13 mouse cellular contexts compared by ENCODE assay signal in genomic region chr1:171681531-171682299, GRCm38 (mm10). TPM values are rescaled to one million over a fixed set of nuclear protein-coding genes. Genes with fewer than 3 reads are reported as not detected.
DNase-seq lines count a peak whose midpoint lies in the region; ATAC-seq and TF ChIP-seq lines count a peak whose summit lies in the region.
"Had no signal": no experiment of that assay in that cellular context is flagged by ENCODE, and none has a peak within 500 bp of the region (broad histone marks: within the 10 kb centered on the region; RNA-seq: fewer than 3 reads in every experiment).

Cd48 (plus strand) TSS chr1:171682009.

- no peaks in the 10 kb centered on the region for H3K36me3 ChIP-seq in liver, embryonic 13.5 days
- H3K36me3 ChIP-seq in thymus, adult 2 months (ENCODE audit: control insufficient read depth, insufficient read depth, low read length) = no peaks in the 10 kb centered on the region
- H3K36me3 ChIP-seq in midbrain, embryonic 10.5 days = no peaks in the 10 kb centered on the region
- H3K36me3 ChIP-seq: heart, embryonic 12.5 days; intestine, embryonic 15.5 days had no signal

- H3K4me2 ChIP-seq in liver, embryonic 13.5 days = peak within 1 kb of the TSS; percentile 19; the same call in 1 of the 2 replicates
- H3K4me2 ChIP-seq: heart, embryonic 12.5 days; intestine, embryonic 15.5 days; lung, embryonic 14.5 days had no signal

- peak within 1 kb of the TSS; percentile 25 for H3K4me3 ChIP-seq in liver, embryonic 13.5 days (replicated peaks)
- H3K4me3 ChIP-seq in thymus, adult 2 months (ENCODE audit: control insufficient read depth, insufficient read depth, low read length) = peak within 1 kb of the TSS; percentile 63
- H3K4me3 ChIP-seq in midbrain, embryonic 10.5 days = no peak within 1 kb of the TSS
- H3K4me3 ChIP-seq: heart, embryonic 12.5 days; intestine, embryonic 15.5 days had no signal

- DNase-seq in lung, postnatal 36 days = peak; percentile 24
- no peak for DNase-seq in lung, postnatal 4 days
- DNase-seq in MEL-GATA-1-ER (ENCODE audit: extremely low read depth, low read depth) = peak; percentile 60
- no peak for DNase-seq in liver, embryonic 13.5 days
- DNase-seq in thymus, adult 2 months = peak; percentile 36
- DNase-seq in cerebellum, adult 11 months = no peak
- no peak for DNase-seq in midbrain, embryonic 10.5 days (ENCODE audit: low spot score)
- DNase-seq in gastrocnemius, adult 8-10 months (ENCODE audit: low spot score in 2 of 2) = no peak
- DNase-seq: lung, embryonic 14.5 days had no signal

- H3K9me3 ChIP-seq in liver, embryonic 13.5 days (replicated peaks) = no peaks in the 10 kb centered on the region
- H3K9me3 ChIP-seq in midbrain, embryonic 10.5 days (replicated peaks) = no peaks in the 10 kb centered on the region
- H3K9me3 ChIP-seq: heart, embryonic 12.5 days; intestine, embryonic 15.5 days had no signal

- peaks cover 21% of the 10 kb centered on the region for H3K4me1 ChIP-seq in liver, embryonic 13.5 days (replicated peaks)
- H3K4me1 ChIP-seq in thymus, adult 2 months (replicated peaks; ENCODE audit: control insufficient read depth, insufficient read depth, low read length) = peaks cover 16% of the 10 kb centered on the region
- H3K4me1 ChIP-seq in midbrain, embryonic 10.5 days = no peaks in the 10 kb centered on the region
- H3K4me1 ChIP-seq: heart, embryonic 12.5 days; intestine, embryonic 15.5 days had no signal

- H3K9ac ChIP-seq in liver, embryonic 13.5 days = peak within 1 kb of the TSS; percentile 36; the same call in 1 of the 2 replicates
- H3K9ac ChIP-seq: heart, embryonic 12.5 days; intestine, embryonic 15.5 days; lung, embryonic 14.5 days had no signal

- WGBS in liver, embryonic 13.5 days (ENCODE audit: insufficient replicate concordance) = 40% methylated on average over 14 of the region's 14 CpGs
- WGBS in thymus, adult 2 months = 3% methylated on average over 14 of the region's 14 CpGs
- 90% methylated on average over 14 of the region's 14 CpGs for WGBS in midbrain, embryonic 10.5 days

- 0 out of 2 replicates have a peak, but pooled peaks have one; percentile 4 for TF ChIP-seq CTCF in thymus, adult 2 months (IDR thresholded peaks at IDR 0.05; ENCODE audit: borderline replicate concordance, control insufficient read depth, extremely low read depth, insufficient read depth, low read length, poor library complexity)

- no peak for TF ChIP-seq POLR2A in thymus, adult 2 months (IDR thresholded peaks at IDR 0.05; ENCODE audit: control insufficient read depth, extremely low read depth, insufficient read depth, low read length, poor library complexity)

- H3K27me3 ChIP-seq in liver, embryonic 13.5 days = no peaks in the 10 kb centered on the region
- no peaks in the 10 kb centered on the region for H3K27me3 ChIP-seq in thymus, adult 2 months (ENCODE audit: control insufficient read depth, insufficient read depth, low read length)
- H3K27me3 ChIP-seq in midbrain, embryonic 10.5 days (ENCODE audit: low read depth, poor library complexity, severe bottlenecking) = no peaks in the 10 kb centered on the region
- H3K27me3 ChIP-seq: heart, embryonic 12.5 days; intestine, embryonic 15.5 days had no signal

- no peak within 1 kb of the TSS for H3K27ac ChIP-seq in liver, embryonic 13.5 days
- H3K27ac ChIP-seq in thymus, adult 2 months (ENCODE audit: control insufficient read depth, insufficient read depth, low read length) = peak within 1 kb of the TSS; percentile 81
- no peak within 1 kb of the TSS for H3K27ac ChIP-seq in midbrain, embryonic 10.5 days (replicated peaks)
- H3K27ac ChIP-seq: intestine, embryonic 15.5 days had no signal

- ATAC-seq in liver, embryonic 13.5 days (ENCODE audit: low read depth) = no peak
- ATAC-seq: forebrain, embryonic 14.5 days; intestine, embryonic 15.5 days had no signal

RNA-seq across cellular contexts. Expression of gene Cd48, which starts in this region (rescaled TPM):
- polyA plus RNA-seq in liver, embryonic 13.5 days (2015; fragmentation: Nextera tagmentation; extraction: Ambion mirVana) = 10.3 and 11.2 TPM in 2 replicates
- 41.9 and 63.2 TPM in 2 replicates for polyA plus RNA-seq in thymus, adult 2 months (2012; rRNA removed)
- 0.32 and 0.60 TPM in 2 replicates for polyA plus RNA-seq in midbrain, embryonic 10.5 days (2016; fragmentation: Nextera tagmentation; extraction: Ambion mirVana)
- total RNA-seq in gastrocnemius, adult 8-10 months (2022) = under 1 TPM in 3 of 4 experiments, not detected in 1; 0.48 to 0.56 (median 0.49) TPM
- total RNA-seq: layer of hippocampus, postnatal 14 days had no signal

Comparison
In these comparisons a context has a peak if more than half of its experiments do, and no peak if none do; other contexts are left out.
1. DNase-seq: peak in lung, postnatal 36 days (single experiment), MEL-GATA-1-ER (single experiment) and thymus, adult 2 months (single experiment); none in lung, postnatal 4 days (0 of 2), liver, embryonic 13.5 days (single experiment), cerebellum, adult 11 months (single experiment), midbrain, embryonic 10.5 days (single experiment) and gastrocnemius, adult 8-10 months (0 of 2).